Mouse (Mus musculus) heart, adult 8-10 months (tissue): ENCODE measurements at regions not wholly inside any gene's neighbourhood (a gene's known extent, or its start where the extent isn't known, plus 50 kb on each side); places are given as distances from the start of the nearest gene placed in this dataset.
"Not testable (repeated sequence)": the region's sequence is repeated elsewhere in the genome, so short reads cannot be mapped to it uniquely, and the experiment has no call there.

Source experiments
- DNase-seq: peaks from one replicate; pipeline ENCODE4 v3.0.0; 2022; ENCODE audit warnings: low spot score

DNA sequence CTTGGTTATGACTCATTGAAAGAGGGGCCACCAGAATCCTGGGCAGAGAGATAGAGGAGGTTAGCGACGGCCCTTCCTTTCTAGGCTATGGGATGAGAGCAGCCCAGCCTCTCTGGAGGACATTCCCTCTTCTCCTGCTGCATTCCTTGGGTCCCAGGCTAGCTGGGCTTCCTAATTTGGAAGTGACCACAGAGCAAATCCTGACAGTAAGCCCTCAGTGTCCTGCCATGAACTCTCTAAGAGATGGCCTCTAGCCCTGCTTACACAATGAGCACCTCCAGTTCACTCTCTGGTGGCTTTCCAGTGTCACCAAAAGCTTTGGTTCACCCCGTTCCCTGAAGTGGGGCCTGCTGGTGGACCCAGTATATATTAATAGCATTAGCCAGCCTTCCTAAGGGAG, 64.1 kb upstream of the Rmdn2 start:
- DNase-seq, result no peak

- not testable (repeated sequence) for DNase-seq
Measured at GRCm38 (mm10) chr17:79550409-79550808, 61.3 kb upstream of the Rmdn2 start.

GRCm38 (mm10) chr17:79553850-79554249, 57.8 kb upstream of the Rmdn2 start:
- no peak for DNase-seq

- DNase-seq, result no peak
Measured at GRCm38 (mm10) chr17:79555593-79555992, 56.1 kb upstream of the Rmdn2 start.
